Mouse (Mus musculus) spleen, adult 2 months (tissue): ENCODE measurements around the gene Ugt1a2. TPM values are rescaled to one million over a fixed set of nuclear protein-coding genes. Genes with fewer than 3 reads are reported as not detected.

Experiments used
- DNase-seq, 2 experiments: peaks; one replicate each; pipeline versions ENCODE4 v3.0.0 to v3.0.0-alpha.2; 2012 to 2021; ENCODE audit warnings: low spot score in 2 of 2, low read depth in 1 of 2
- H3K27ac ChIP-seq: fragments of 200-500 bp; 2 replicates; pipeline ENCODE4 v1.5.1; 2012; ENCODE audit warnings: low read length, inconsistent platforms; ENCODE audit not compliant: insufficient read depth
- H3K27me3 ChIP-seq: fragments of 200-500 bp; 2 replicates; pipeline ENCODE4 v1.6.1; 2012; ENCODE audit warnings: mild to moderate bottlenecking, moderate library complexity, low read length, inconsistent platforms; ENCODE audit not compliant: control insufficient read depth, insufficient read depth
- H3K36me3 ChIP-seq: fragments of 200-500 bp; 2 replicates; pipeline ENCODE4 v1.6.1; 2012; ENCODE audit warnings: mild to moderate bottlenecking, low read length, inconsistent platforms; ENCODE audit not compliant: control insufficient read depth, insufficient read depth
- H3K4me1 ChIP-seq: fragments of 200-500 bp; 2 replicates; pipeline ENCODE4 v1.6.1; 2011; ENCODE audit warnings: inconsistent platforms; ENCODE audit not compliant: control insufficient read depth, insufficient read depth, insufficient read length
- H3K4me3 ChIP-seq: fragments of 200-500 bp; 2 replicates; pipeline ENCODE4 v1.5.1; 2011; ENCODE audit warnings: mild to moderate bottlenecking, inconsistent platforms; ENCODE audit not compliant: insufficient read depth, insufficient read length; ENCODE audit errors: extremely low read depth
- CTCF ChIP-seq: fragments of 200-500 bp; IDR thresholded peaks from 2 replicates; pipeline ENCODE4 v1.5.1; 2011; ENCODE audit warnings: mild to moderate bottlenecking, inconsistent platforms; ENCODE audit not compliant: insufficient read depth, insufficient read length, insufficient replicate concordance; ENCODE audit errors: extremely low read depth
- POLR2A ChIP-seq: fragments of 200-500 bp; IDR thresholded peaks from 2 replicates; pipeline ENCODE4 v1.6.1; 2011; ENCODE audit warnings: low read depth, low read length, inconsistent platforms
- WGBS: fragments of 180-500 bp; shearing (Covaris S2); methylation state at CpG from one replicate; pipeline ENCODE4 v1.1.7; 2018; 5-methylcytosine and 5-hydroxymethylcytosine counted together
- polyA plus RNA-seq: library from polyadenylated mRNA; depleted of rRNA; stranded (reverse); fragments of >200 nt; gene quantifications from 2 replicates; pipeline ENCODE4 v1.2.3, GENCODE M21; 2012

The Ugt1a2 gene
- polyA plus RNA-seq, 1 experiment, result 0.13 TPM

DNA sequence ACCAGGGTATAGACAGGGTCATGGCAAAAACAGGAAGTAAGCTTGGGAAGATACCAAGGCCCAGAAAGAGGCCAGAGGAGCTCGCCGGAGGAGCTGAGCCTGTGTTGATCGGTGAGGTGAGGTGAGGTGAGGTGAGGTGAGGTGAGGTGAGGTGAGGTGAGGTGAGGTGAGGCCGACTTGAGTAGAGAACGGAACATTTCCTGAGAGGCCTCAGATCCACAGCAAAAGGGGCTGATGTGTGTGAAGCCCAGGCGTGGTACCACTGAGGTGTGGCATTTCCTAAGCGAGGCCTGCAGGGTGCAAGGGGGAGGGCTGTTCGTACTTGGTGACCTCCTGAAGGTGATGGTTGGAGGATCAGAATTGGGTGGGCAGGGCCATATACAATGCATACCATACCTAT, 52.7 kb downstream of the Ugt1a2 start:
- no peak for TF ChIP-seq POLR2A
- TF ChIP-seq CTCF, result no peak
- H3K36me3 ChIP-seq, result no peaks in the 10 kb centered on the region
- no peak overlapping the region for H3K4me3 ChIP-seq
- 49% methylated on average over 8 of the region's 8 CpGs for WGBS
- H3K27ac ChIP-seq, result no peak overlapping the region
- H3K4me1 ChIP-seq, result peaks cover 10% of the 10 kb centered on the region; the same call in 1 of the 2 replicates
- no peak for DNase-seq
- H3K27me3 ChIP-seq, result no peaks in the 10 kb centered on the region

DNA sequence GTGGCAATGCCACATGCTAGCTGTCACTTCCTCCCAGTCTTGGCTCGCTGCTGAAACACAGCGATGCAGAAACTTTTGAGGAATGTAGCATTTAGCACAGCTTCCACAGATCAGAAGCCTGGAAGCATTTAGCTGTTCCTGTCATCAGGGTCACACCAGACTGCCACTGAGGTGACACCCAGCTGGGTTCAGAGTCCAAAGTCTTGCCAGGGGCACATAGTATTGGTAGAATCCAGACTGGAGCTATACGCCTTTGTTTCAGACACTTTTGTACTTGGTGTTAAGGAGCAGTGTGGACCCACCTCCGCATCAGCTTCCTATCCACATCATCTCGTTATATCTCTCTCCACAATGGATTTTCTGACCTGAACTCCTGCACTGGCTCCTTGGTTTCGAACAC, 53.1 kb downstream of the Ugt1a2 start:
- WGBS, result 66% methylated on average over 6 of the region's 6 CpGs
- Histone ChIP-seq H3K36me3 (no peaks in the 10 kb centered on the region), H3K27me3 (no peaks in the 10 kb centered on the region), H3K4me3 (no peak overlapping the region), H3K27ac (no peak overlapping the region), H3K4me1 (peaks cover 10% of the 10 kb centered on the region; the same call in 1 of the 2 replicates)
- DNase-seq, result no peak
- TF ChIP-seq POLR2A, result no peak

DNA sequence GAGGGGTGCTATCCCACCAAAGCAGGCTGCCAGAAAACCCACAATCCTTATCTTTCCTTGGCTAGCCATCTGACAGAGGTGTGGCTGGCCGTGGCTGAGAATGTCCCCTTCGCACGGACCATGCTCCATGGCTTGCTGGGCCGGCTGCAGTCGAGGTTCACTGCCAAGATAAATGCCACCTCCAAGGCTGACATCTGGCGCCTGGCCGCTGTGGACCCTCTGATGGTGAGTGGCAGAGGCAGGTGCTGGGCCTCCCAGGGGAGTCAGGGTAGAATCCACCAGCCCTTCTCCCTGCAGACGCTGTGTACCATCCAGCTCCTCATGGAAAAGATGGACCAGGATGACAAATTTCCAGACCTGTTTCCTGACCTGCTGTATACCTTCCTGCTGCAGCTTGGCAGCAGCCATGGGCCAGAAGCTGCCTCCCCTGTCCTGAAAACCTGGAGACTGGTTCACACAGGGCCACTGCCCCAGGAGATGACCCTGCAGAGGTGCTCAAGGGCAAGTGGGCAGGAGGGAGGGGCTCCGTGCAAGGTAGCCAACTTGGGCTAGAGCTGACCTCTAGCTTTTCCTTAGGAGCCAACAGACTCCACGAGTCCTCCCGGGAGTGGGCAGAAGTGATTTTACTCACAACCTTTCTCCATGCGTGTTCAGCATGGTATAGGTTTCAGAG, 54.5 kb downstream of the Ugt1a2 start:
- Histone ChIP-seq H3K4me1 (peaks cover 18% of the 10 kb centered on the region; the same call in 1 of the 2 replicates), H3K27ac (no peak overlapping the region), H3K4me3 (no peak overlapping the region), H3K27me3 (no peaks in the 10 kb centered on the region), H3K36me3 (no peaks in the 10 kb centered on the region)
- TF ChIP-seq CTCF (no peak), POLR2A (no peak)
- no peak for DNase-seq
- 80% methylated on average over 12 of the region's 12 CpGs for WGBS

DNA sequence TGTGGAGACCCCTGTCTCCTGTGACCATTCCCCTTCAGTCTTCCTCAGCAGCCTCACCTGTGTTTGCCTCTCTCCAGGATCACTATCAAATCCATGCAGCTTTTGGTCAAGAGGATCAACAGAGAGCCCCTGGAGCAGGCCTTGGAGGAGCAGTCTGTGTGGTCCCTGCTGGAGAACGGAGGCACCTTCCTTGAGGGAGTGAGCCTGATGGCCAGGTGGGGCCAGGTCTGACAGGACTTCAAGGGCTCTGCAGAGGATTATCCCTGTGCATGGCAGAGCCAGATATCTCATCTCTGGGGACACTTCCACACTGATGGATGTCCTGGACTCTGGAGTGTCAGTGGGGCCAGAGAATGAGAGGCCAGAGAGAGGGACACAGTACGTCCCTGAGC, 55.1 kb downstream of the Ugt1a2 start:
- Histone ChIP-seq H3K27me3 (no peaks in the 10 kb centered on the region), H3K4me3 (no peak overlapping the region), H3K27ac (no peak overlapping the region), H3K36me3 (no peaks in the 10 kb centered on the region), H3K4me1 (peaks cover 21% of the 10 kb centered on the region; the same call in 1 of the 2 replicates)
- no peak for DNase-seq
- WGBS, result 64% methylated on average over 2 of the region's 2 CpGs
- no peak for TF ChIP-seq POLR2A
- no peak for TF ChIP-seq CTCF

DNA sequence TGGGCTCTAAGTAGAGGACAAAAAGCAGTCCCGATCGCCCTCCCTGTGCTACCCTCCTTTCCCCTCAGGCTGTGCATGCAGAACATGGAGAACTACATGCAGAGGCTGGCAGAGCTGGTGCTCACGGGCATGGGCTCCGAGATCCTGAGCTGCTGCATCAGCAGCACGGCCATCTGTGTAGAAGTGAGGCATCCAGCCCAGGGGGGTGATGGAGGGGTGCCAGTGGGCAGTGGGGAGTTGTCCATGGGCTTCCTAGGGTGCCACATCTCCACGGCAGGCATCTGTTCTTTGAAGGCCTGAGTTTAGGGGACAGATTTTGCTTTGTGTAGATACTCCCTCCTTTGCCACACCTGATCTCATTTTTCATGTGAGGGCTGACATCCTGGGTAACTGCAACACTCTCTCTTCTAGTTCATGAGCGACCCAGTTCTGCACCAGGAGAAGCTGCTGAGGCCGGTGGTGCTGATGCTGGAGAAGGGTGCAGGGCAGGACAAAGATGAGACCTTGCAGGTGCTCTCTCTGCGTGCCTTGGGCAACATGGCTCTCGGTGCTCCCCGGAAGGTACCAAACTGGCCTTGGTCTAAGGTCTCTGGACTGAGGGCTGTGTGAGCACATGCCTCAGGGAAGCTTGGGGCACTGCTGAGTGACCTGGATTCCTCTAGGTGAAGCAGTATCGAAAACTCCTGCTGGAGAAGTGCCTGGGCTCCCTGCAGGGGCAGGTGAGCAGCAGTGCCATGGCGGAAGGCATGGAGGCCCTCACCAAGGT, 55.8 kb downstream of the Ugt1a2 start:
- H3K36me3 ChIP-seq, result no peaks in the 10 kb centered on the region
- no peak overlapping the region for H3K27ac ChIP-seq
- peaks cover 21% of the 10 kb centered on the region; the same call in 1 of the 2 replicates for H3K4me1 ChIP-seq
- TF ChIP-seq CTCF (no peak), POLR2A (no peak)
- WGBS, result 82% methylated on average over 13 of the region's 13 CpGs
- H3K27me3 ChIP-seq, result no peaks in the 10 kb centered on the region
- H3K4me3 ChIP-seq, result no peak overlapping the region
- no peak for DNase-seq

DNA sequence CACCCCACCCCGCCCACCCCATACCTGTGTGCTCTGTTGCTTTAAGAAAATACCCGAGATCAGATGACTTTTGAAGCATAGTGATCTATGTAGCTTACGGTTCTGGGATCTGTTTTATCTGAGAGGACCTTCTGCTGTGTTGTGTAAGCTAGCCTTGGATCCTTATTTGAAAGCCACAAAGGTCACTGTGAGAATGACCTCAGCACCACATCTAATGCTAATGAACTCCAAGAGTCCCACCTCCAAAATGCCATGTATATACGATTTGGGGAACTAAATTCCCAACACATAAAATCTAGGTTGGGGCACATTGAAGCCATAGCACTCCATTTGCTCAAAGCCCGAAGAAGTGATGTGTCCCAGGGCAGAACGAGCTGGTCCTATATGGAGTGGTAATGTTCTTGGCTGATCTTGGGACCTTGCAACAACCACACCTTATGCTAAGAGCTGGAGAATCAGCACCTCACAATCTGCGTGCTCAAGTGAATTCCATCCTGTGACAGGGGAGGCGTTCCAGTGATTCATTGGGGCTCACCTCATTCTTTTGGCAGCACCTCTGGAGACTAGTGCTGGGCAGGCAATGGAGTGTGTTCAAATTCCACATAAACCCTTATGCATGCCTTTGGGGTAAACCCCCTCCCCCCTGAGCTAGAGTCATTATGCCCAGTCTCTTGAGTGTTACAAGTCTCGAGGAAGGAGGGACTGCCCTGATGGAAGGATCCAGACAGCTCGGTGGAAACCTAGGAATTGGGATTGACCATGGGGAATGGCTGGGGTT, 56.7 kb downstream of the Ugt1a2 start:
- Histone ChIP-seq H3K4me1 (peaks cover 21% of the 10 kb centered on the region; the same call in 1 of the 2 replicates), H3K36me3 (no peaks in the 10 kb centered on the region), H3K4me3 (no peak overlapping the region), H3K27ac (no peak overlapping the region), H3K27me3 (no peaks in the 10 kb centered on the region)
- DNase-seq, result no peak
- no peak for TF ChIP-seq CTCF
- no peak for TF ChIP-seq POLR2A
- WGBS, result 81% methylated on average over 10 of the region's 10 CpGs
